Mouse (Mus musculus) CH12.LX (cell line): ENCODE measurements around the gene Ano10. TPM values are rescaled to one million over a fixed set of nuclear protein-coding genes. Genes with fewer than 3 reads are reported as not detected.

Source experiments
- DNase-seq: peaks from one replicate; pipeline ENCODE4 v3.0.0-alpha.2; 2013; ENCODE audit errors: extremely low read depth
- H3K27ac ChIP-seq: 2 replicates; pipeline ENCODE4 v1.5.1; 2012; ENCODE audit warnings: low read depth, mild to moderate bottlenecking, control low read depth, moderate library complexity; ENCODE audit not compliant: insufficient read depth
- H3K27me3 ChIP-seq: replicated peaks from 2 replicates; pipeline ENCODE3; 2012; ENCODE audit warnings: inconsistent platforms
- H3K36me3 ChIP-seq, 2 experiments: replicated peaks in 1 of 2; 2 replicates each; pipeline versions ENCODE3 to v1.6.1; 2012; ENCODE audit warnings: inconsistent platforms in 1 of 2, low read length in 1 of 2, mild to moderate bottlenecking in 1 of 2, mixed read lengths in 1 of 2, moderate library complexity in 1 of 2; ENCODE audit not compliant: control insufficient read depth in 1 of 2, insufficient read depth in 1 of 2
- H3K4me1 ChIP-seq, 2 experiments: 2 replicates each; pipeline ENCODE4 v1.6.1; 2012; ENCODE audit warnings: inconsistent platforms in 1 of 2, moderate library complexity in 1 of 2; ENCODE audit not compliant: insufficient read depth in 2 of 2, control insufficient read depth in 1 of 2
- H3K4me2 ChIP-seq: 2 replicates; pipeline ENCODE4 v1.6.1; 2012; ENCODE audit warnings: low read depth, mild to moderate bottlenecking, control low read depth; ENCODE audit not compliant: poor library complexity, insufficient read depth, severe bottlenecking
- H3K4me3 ChIP-seq, 3 experiments: fragments of 150-350 bp in 1 of 3; sonication (generic) in 1 of 3; replicated peaks in 1 of 3; 2 replicates each; pipeline versions ENCODE3 to v1.5.1; 2011 to 2012; ENCODE audit warnings: low read depth in 2 of 3, low read length in 2 of 3, mild to moderate bottlenecking in 2 of 3, moderate library complexity in 2 of 3, control low read depth in 1 of 3, improper control_type of control experiment in 1 of 3, inconsistent platforms in 1 of 3, mixed read lengths in 1 of 3; ENCODE audit not compliant: poor library complexity in 1 of 3
- H3K79me2 ChIP-seq: replicated peaks from 2 replicates; pipeline ENCODE4 v1.6.1; 2012; ENCODE audit warnings: mild to moderate bottlenecking, moderate library complexity; ENCODE audit not compliant: control insufficient read depth, poor library complexity, insufficient read depth, severe bottlenecking; ENCODE audit errors: extremely low read depth
- H3K9ac ChIP-seq: 2 replicates; pipeline ENCODE4 v1.6.1; 2012; ENCODE audit warnings: low read depth, mild to moderate bottlenecking, control low read depth, moderate library complexity; ENCODE audit not compliant: insufficient read depth
- H3K9me3 ChIP-seq: replicated peaks from 2 replicates; pipeline ENCODE3; 2012; ENCODE audit warnings: low read length, inconsistent platforms, mixed read lengths
- CHD1 ChIP-seq: IDR thresholded peaks from 2 replicates; pipeline ENCODE4 v1.6.1; 2012; ENCODE audit warnings: low read depth, low read length, improper control_type of control experiment, inconsistent platforms
- E2F4 ChIP-seq: IDR thresholded peaks from 2 replicates; pipeline ENCODE4 v1.6.1; 2011; ENCODE audit warnings: low read depth, low read length, improper control_type of control experiment; ENCODE audit not compliant: insufficient replicate concordance
- ELF1 ChIP-seq: IDR thresholded peaks from 2 replicates; pipeline ENCODE4 v1.6.1; 2014; ENCODE audit warnings: low read depth, mild to moderate bottlenecking, inconsistent platforms, low read length, improper control_type of control experiment
- GABPA ChIP-seq: IDR thresholded peaks from 2 replicates; pipeline ENCODE4 v1.6.1; 2012; ENCODE audit warnings: low read depth, low read length, improper control_type of control experiment, inconsistent platforms; ENCODE audit not compliant: insufficient replicate concordance
- HCFC1 ChIP-seq: IDR thresholded peaks from 2 replicates; pipeline ENCODE4 v1.6.1; 2012; ENCODE audit warnings: low read depth, mild to moderate bottlenecking, inconsistent platforms, low read length, improper control_type of control experiment
- JUN ChIP-seq: IDR thresholded peaks from 2 replicates; pipeline ENCODE4 v1.6.1; 2011; ENCODE audit warnings: low read depth, mild to moderate bottlenecking, low read length, improper control_type of control experiment, moderate library complexity; ENCODE audit not compliant: insufficient read depth
- KAT2A ChIP-seq: IDR thresholded peaks from 2 replicates; pipeline ENCODE4 v1.6.1; 2012; ENCODE audit warnings: low read length, improper control_type of control experiment, inconsistent platforms; ENCODE audit not compliant: insufficient replicate concordance
- MAFK ChIP-seq: IDR thresholded peaks from 2 replicates; pipeline ENCODE4 v1.6.1; 2011; ENCODE audit warnings: low read length, improper control_type of control experiment; ENCODE audit not compliant: insufficient replicate concordance
- MAX ChIP-seq: IDR thresholded peaks from 2 replicates; pipeline ENCODE4 v1.6.1; 2011; ENCODE audit warnings: low read length, improper control_type of control experiment
- MAZ ChIP-seq: IDR thresholded peaks from 2 replicates; pipeline ENCODE4 v1.6.1; 2012; ENCODE audit warnings: low read depth, mild to moderate bottlenecking, inconsistent platforms, low read length, improper control_type of control experiment, moderate library complexity
- MXI1 ChIP-seq: IDR thresholded peaks from 2 replicates; pipeline ENCODE4 v1.6.1; 2011; ENCODE audit warnings: mild to moderate bottlenecking, low read depth, low read length, improper control_type of control experiment
- MYC ChIP-seq: IDR thresholded peaks from 2 replicates; pipeline ENCODE4 v1.6.1; 2011; ENCODE audit warnings: low read depth, mild to moderate bottlenecking, improper control_type of control experiment, low read length
- NELFE ChIP-seq: IDR thresholded peaks from 2 replicates; pipeline ENCODE4 v1.6.1; 2011; ENCODE audit warnings: low read depth, low read length, improper control_type of control experiment
- PAX5 ChIP-seq: IDR thresholded peaks from 2 replicates; pipeline ENCODE4 v1.6.1; 2012; ENCODE audit warnings: low read length, inconsistent platforms, mixed read lengths
- POLR2AphosphoS2 ChIP-seq: IDR thresholded peaks from 2 replicates; pipeline ENCODE4 v1.6.1; 2011; ENCODE audit warnings: low read depth, low read length, improper control_type of control experiment
- RAD21 ChIP-seq: IDR thresholded peaks from 2 replicates; pipeline ENCODE4 v1.6.1; 2011; ENCODE audit warnings: low read depth, mild to moderate bottlenecking, low read length, improper control_type of control experiment, moderate library complexity
- RCOR1 ChIP-seq: conservative IDR thresholded peaks from 2 replicates; pipeline ENCODE4 v1.6.1; 2012; ENCODE audit warnings: low read depth, mild to moderate bottlenecking, inconsistent platforms, low read length, improper control_type of control experiment
- SMC3 ChIP-seq: IDR thresholded peaks from 2 replicates; pipeline ENCODE4 v1.6.1; 2011; ENCODE audit warnings: low read depth, low read length, improper control_type of control experiment
- TCF12 ChIP-seq: IDR thresholded peaks from 2 replicates; pipeline ENCODE4 v1.6.1; 2014; ENCODE audit warnings: low read depth, mild to moderate bottlenecking, inconsistent platforms, low read length, improper control_type of control experiment
- USF1 ChIP-seq: IDR thresholded peaks from 2 replicates; pipeline ENCODE4 v1.6.1; 2014; ENCODE audit warnings: low read depth, mild to moderate bottlenecking, inconsistent platforms, low read length, improper control_type of control experiment
- USF2 ChIP-seq: conservative IDR thresholded peaks from 2 replicates; pipeline ENCODE4 v1.6.1; 2011; ENCODE audit warnings: low read depth, low read length, improper control_type of control experiment
- ZKSCAN1 ChIP-seq: IDR thresholded peaks from 2 replicates; pipeline ENCODE4 v1.6.1; 2012; ENCODE audit warnings: low read depth, inconsistent platforms, low read length, improper control_type of control experiment, borderline replicate concordance
- ZNF384 ChIP-seq: IDR thresholded peaks from 2 replicates; pipeline ENCODE4 v1.6.1; 2012; ENCODE audit warnings: low read depth, low read length, improper control_type of control experiment, inconsistent platforms
- dilution Hi-C: fragments of 300-500 bp; cut with MboI; formaldehyde crosslinking; loops from 2 replicates; pipeline ENCODE4 v1.14.3; 2020; ENCODE audit warnings: low sequenced_read_pairs; ENCODE audit not compliant: extremely low pct_unique_long_range_greater_than_20kb, extremely low pct_ligation_motif_present
- in situ Hi-C: fragments of 300-500 bp; cut with MboI; formaldehyde crosslinking; loops from 3 replicates; pipeline ENCODE4 v1.14.3; 2019; ENCODE audit warnings: low sequenced_read_pairs, low pct_ligation_motif_present, low pct_unique_long_range_greater_than_20kb, mixed read lengths
- polyA plus RNA-seq: library from polyadenylated mRNA; unstranded; fragments of >175 nt; gene quantifications from 2 replicates; pipeline ENCODE4 v1.2.1, GENCODE M21; 2012; ENCODE audit warnings: low read depth; ENCODE audit not compliant: insufficient read length
- total RNA-seq, 2 experiments: library from RNA; depleted of rRNA; stranded (reverse); fragments of 300-350 nt in 1 of 2; fragments of >200 nt in 1 of 2; gene quantifications; 2 replicates each; pipeline ENCODE4 v1.2.3; 2012 to 2014

The Ano10 gene
- total and polyA plus RNA-seq, 3 experiments = 9.5 to 23.9 (median 12.2) TPM

GRCm38 (mm10) chr9:122219934-122220333 is 74.3 kb downstream of the Ano10 start:
- no peaks in the 10 kb centered on the region for H3K9me3 ChIP-seq
- in situ Hi-C loops = no loop called here
- H3K4me1 ChIP-seq = peaks cover 0 to 11% of the 10 kb centered on the region in 2 experiments; a peak in 2 of 4 replicates
- H3K4me2 ChIP-seq = no peak overlapping the region
- no peaks in the 10 kb centered on the region for H3K36me3 ChIP-seq
- DNase-seq = no peak
- no peaks in the 10 kb centered on the region for H3K79me2 ChIP-seq
- dilution Hi-C loops = no loop called here
- no peaks in the 10 kb centered on the region for H3K27me3 ChIP-seq
- no peak overlapping the region for H3K27ac ChIP-seq
- no peak overlapping the region for H3K9ac ChIP-seq
- H3K4me3 ChIP-seq = no peak overlapping the region
- no peak for TF ChIP-seq RAD21
- TF ChIP-seq ELF1 = no peak
- no peak for TF ChIP-seq SMC3
- TF ChIP-seq MAX = no peak
- TF ChIP-seq KAT2A = no peak
- no peak for TF ChIP-seq USF2
- TF ChIP-seq GABPA = no peak
- no peak for TF ChIP-seq CHD1

GRCm38 (mm10) chr9:122216945-122217529 is 77.2 kb downstream of the Ano10 start:
- H3K4me3 ChIP-seq = no peak overlapping the region
- peaks cover 0 to 10% of the 10 kb centered on the region in 2 experiments; a peak in 1 of 4 replicates for H3K4me1 ChIP-seq
- H3K9ac ChIP-seq = no peak overlapping the region
- no peaks in the 10 kb centered on the region for H3K27me3 ChIP-seq
- no peak overlapping the region for H3K27ac ChIP-seq
- no peak for TF ChIP-seq NELFE
- no peak for TF ChIP-seq USF2
- no peak for TF ChIP-seq HCFC1
- no peak for TF ChIP-seq MAZ
- no peak for TF ChIP-seq MAFK
- TF ChIP-seq POLR2AphosphoS2 = no peak
- TF ChIP-seq RCOR1 = no peak
- no peak for TF ChIP-seq KAT2A
- no peak for TF ChIP-seq E2F4
- no peak for TF ChIP-seq USF1
- TF ChIP-seq MYC = no peak
- TF ChIP-seq TCF12 = no peak
- no peak for TF ChIP-seq ZKSCAN1
- TF ChIP-seq ZNF384 = no peak
- no peak for TF ChIP-seq MXI1
- TF ChIP-seq JUN = no peak
- no peak for TF ChIP-seq CHD1
- no peak for TF ChIP-seq GABPA
- TF ChIP-seq PAX5 = no peak
- no peak for TF ChIP-seq RAD21
- TF ChIP-seq, all 38 proteins: peak for 0
- DNase-seq = no peak
- Histone ChIP-seq H3K4me2 (no peak overlapping the region), H3K79me2 (no peaks in the 10 kb centered on the region), H3K9me3 (no peaks in the 10 kb centered on the region), H3K36me3 (no peaks in the 10 kb centered on the region)
- in situ Hi-C loops = no loop called here
- dilution Hi-C loops = no loop called here
